Mouse (Mus musculus) liver, embryonic 11.5 days (tissue): ENCODE measurements at regions not wholly inside any gene's neighbourhood (a gene's known extent, or its start where the extent isn't known, plus 50 kb on each side); places are given as distances from the start of the nearest gene placed in this dataset.

Source experiments
- ATAC-seq: fragments of 200-750 bp; cut with Nextera tagmentation; replicated peaks from 2 replicates; pipeline ENCODE4 v1.8.0; 2017; ENCODE audit warnings: moderate number of reproducible peaks, mild to moderate bottlenecking, moderate TSS enrichment, moderate library complexity; ENCODE audit not compliant: low FRiP score
- DNase-seq: peaks from one replicate; pipeline ENCODE4 v3.0.0-alpha.2; 2017; ENCODE audit warnings: low spot score
- H3K27ac ChIP-seq: fragments of 300-500 bp; sonication (generic); 2 replicates; pipeline ENCODE4 v1.5.1; 2014; ENCODE audit warnings: mild to moderate bottlenecking, low read depth, low read length, control low read depth
- H3K27me3 ChIP-seq: fragments of 300-500 bp; sonication (generic); replicated peaks from 2 replicates; pipeline ENCODE4 v1.6.1; 2014; ENCODE audit warnings: low read length, mixed read lengths; ENCODE audit not compliant: control insufficient read depth, insufficient read depth
- H3K36me3 ChIP-seq: fragments of 300-500 bp; sonication (generic); 2 replicates; pipeline ENCODE4 v1.6.1; 2014; ENCODE audit warnings: mild to moderate bottlenecking, low read length, moderate library complexity, mixed read lengths; ENCODE audit not compliant: control insufficient read depth, insufficient read depth
- H3K4me1 ChIP-seq: fragments of 300-500 bp; sonication (generic); replicated peaks from 2 replicates; pipeline ENCODE4 v1.6.1; 2014; ENCODE audit warnings: low read length, mixed read lengths; ENCODE audit not compliant: control insufficient read depth, insufficient read depth
- H3K4me2 ChIP-seq: fragments of 300-500 bp; sonication (generic); 2 replicates; pipeline ENCODE4 v1.6.1; 2014; ENCODE audit warnings: mild to moderate bottlenecking, control low read depth, moderate library complexity
- H3K4me3 ChIP-seq: fragments of 300-500 bp; sonication (generic); 2 replicates; pipeline ENCODE4 v1.5.1; 2014; ENCODE audit warnings: low read depth, low read length, control low read depth
- H3K9ac ChIP-seq: fragments of 300-500 bp; sonication (generic); 2 replicates; pipeline ENCODE4 v1.6.1; 2014; ENCODE audit warnings: low read depth, low read length, control low read depth
- H3K9me3 ChIP-seq: fragments of 300-500 bp; sonication (generic); 2 replicates; pipeline ENCODE4 v1.6.1; 2016; ENCODE audit warnings: low read length, inconsistent platforms, mixed read lengths; ENCODE audit not compliant: control insufficient read depth
- WGBS: fragments of 180-500 bp; shearing (Covaris S2); extraction: QIAGEN DNeasy Blood & Tissue Kit; methylation state at CpG from one replicate; pipeline ENCODE4 v1.1.7; 2014; 5-methylcytosine and 5-hydroxymethylcytosine counted together

GRCm38 (mm10) chr16:78004016-78004415 is 297.3 kb upstream of the Cxadr start:
- 70% methylated on average over 5 of the region's 5 CpGs for WGBS
- no peak for ATAC-seq
- H3K36me3 ChIP-seq, result no peaks in the 10 kb centered on the region
- no peak overlapping the region for H3K4me2 ChIP-seq
- no peaks in the 10 kb centered on the region for H3K27me3 ChIP-seq
- H3K4me1 ChIP-seq, result no peaks in the 10 kb centered on the region
- H3K9ac ChIP-seq, result no peak overlapping the region
- no peak overlapping the region for H3K4me3 ChIP-seq
- no peak overlapping the region for H3K27ac ChIP-seq
- no peak for DNase-seq
- H3K9me3 ChIP-seq, result no peaks in the 10 kb centered on the region

- H3K9ac ChIP-seq, result no peak overlapping the region
- DNase-seq (no peak), ATAC-seq (no peak)
- H3K4me2 ChIP-seq, result no peak overlapping the region
- H3K27ac ChIP-seq, result no peak overlapping the region
- H3K36me3 ChIP-seq, result no peaks in the 10 kb centered on the region
- H3K4me1 ChIP-seq, result no peaks in the 10 kb centered on the region
- WGBS, result 86% methylated on average over 4 of the region's 4 CpGs
- no peaks in the 10 kb centered on the region for H3K9me3 ChIP-seq
- no peaks in the 10 kb centered on the region for H3K27me3 ChIP-seq
- no peak overlapping the region for H3K4me3 ChIP-seq
These were observed 308.3 kb upstream of the Cxadr start for GRCm38 (mm10) chr16:77992986-77993385.

GRCm38 (mm10) chr16:77989791-77990325 is 311.4 kb upstream of the Cxadr start:
- DNase-seq (no peak), ATAC-seq (no peak)
- Histone ChIP-seq H3K4me2 (no peak overlapping the region), H3K4me1 (no peaks in the 10 kb centered on the region), H3K27me3 (no peaks in the 10 kb centered on the region), H3K36me3 (no peaks in the 10 kb centered on the region), H3K9me3 (no peaks in the 10 kb centered on the region), H3K27ac (no peak overlapping the region), H3K4me3 (no peak overlapping the region), H3K9ac (no peak overlapping the region)
- 83% methylated on average over 4 of the region's 4 CpGs for WGBS

DNA sequence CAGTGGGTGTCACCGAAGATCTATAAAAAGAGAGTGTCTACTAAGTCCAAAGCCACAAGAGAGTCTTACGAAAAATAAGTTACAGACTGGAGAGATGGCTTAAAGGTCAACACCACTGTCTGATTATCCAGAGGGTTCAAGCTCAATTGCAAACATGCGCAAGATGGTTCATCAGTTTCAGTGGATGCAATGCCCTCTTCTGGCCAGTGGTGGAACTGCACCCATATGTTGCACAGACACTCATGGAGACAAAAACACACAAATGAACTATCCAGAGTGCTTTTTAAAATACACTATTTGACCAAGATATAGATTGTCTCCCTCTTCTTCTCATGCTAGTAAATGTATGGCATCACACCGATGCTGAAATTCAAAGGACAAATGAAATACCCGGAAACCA is 312.1 kb upstream of the Cxadr start:
- no peak overlapping the region for H3K4me2 ChIP-seq
- ATAC-seq, result no peak
- no peaks in the 10 kb centered on the region for H3K9me3 ChIP-seq
- no peaks in the 10 kb centered on the region for H3K4me1 ChIP-seq
- H3K27ac ChIP-seq, result no peak overlapping the region
- no peak overlapping the region for H3K9ac ChIP-seq
- WGBS, result 96% methylated on average over 5 of the region's 5 CpGs
- no peak for DNase-seq
- H3K36me3 ChIP-seq, result no peaks in the 10 kb centered on the region
- no peaks in the 10 kb centered on the region for H3K27me3 ChIP-seq
- H3K4me3 ChIP-seq, result no peak overlapping the region

DNA sequence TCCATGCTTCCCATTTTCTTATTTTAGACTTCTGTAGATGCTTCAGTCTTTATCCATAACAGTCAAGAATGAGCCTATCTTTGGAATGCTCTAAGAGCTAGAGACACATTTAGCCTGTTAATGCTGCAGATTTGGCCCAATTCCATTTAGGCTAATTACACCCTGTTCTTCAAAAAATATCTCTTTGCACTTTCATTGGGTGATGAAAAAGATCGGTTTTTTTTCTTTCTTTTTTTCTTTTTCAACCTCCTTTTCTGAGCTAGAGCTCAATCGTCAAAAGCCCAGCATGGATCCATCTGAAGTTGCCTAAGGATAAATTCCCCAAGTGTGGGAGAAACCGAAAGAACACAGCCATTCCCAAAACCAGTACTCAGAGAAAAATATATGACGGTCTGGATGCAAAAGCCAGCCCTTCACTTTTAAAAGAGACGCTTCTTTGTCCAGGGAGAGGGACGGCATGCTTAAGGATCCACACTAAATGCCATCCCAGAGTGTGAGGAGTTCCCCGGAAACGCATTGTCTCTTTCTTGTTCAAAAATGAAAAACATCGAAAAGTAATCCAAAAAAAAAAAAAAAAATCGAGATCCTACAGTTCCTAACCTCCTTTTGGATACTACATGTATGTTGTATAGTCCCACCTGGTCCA is 314.3 kb upstream of the Cxadr start:
- no peak overlapping the region for H3K27ac ChIP-seq
- no peaks in the 10 kb centered on the region for H3K27me3 ChIP-seq
- no peak overlapping the region for H3K4me2 ChIP-seq
- DNase-seq (no peak), ATAC-seq (no peak)
- no peak overlapping the region for H3K4me3 ChIP-seq
- no peaks in the 10 kb centered on the region for H3K4me1 ChIP-seq
- H3K9ac ChIP-seq, result no peak overlapping the region
- H3K36me3 ChIP-seq, result no peaks in the 10 kb centered on the region
- WGBS, result 78% methylated on average over 10 of the region's 10 CpGs
- H3K9me3 ChIP-seq, result no peaks in the 10 kb centered on the region

DNA sequence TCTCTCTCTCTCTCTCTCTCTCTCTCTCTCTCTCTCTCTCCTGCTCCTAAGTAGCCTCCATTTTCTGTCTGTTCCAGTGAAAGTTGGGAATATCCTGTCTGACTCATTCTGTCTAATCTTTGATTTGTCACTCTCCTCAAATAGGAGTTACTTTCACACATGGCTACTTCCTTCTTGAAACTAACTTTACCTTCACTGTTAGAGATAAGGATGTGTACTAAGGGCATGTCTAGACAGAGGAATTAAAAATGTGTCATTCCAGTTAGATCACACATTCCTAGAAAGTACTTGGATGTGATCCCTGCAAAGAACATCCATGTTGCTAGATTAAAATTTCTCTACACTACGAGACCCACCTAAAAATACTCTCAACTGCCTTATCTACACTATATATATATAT is 346.9 kb upstream of the Gm11146 start:
- Histone ChIP-seq H3K4me2 (no peak overlapping the region), H3K4me3 (no peak overlapping the region), H3K36me3 (no peaks in the 10 kb centered on the region), H3K4me1 (no peaks in the 10 kb centered on the region), H3K9ac (no peak overlapping the region), H3K27me3 (no peaks in the 10 kb centered on the region), H3K9me3 (no peaks in the 10 kb centered on the region), H3K27ac (no peak overlapping the region)
- WGBS, result 71% methylated on average over 1 of the region's 1 CpGs
- DNase-seq (no peak), ATAC-seq (no peak)

GRCm38 (mm10) chr16:77945442-77945841 is 343.5 kb upstream of the Gm11146 start:
- Histone ChIP-seq H3K27me3 (no peaks in the 10 kb centered on the region), H3K4me2 (no peak overlapping the region), H3K27ac (no peak overlapping the region), H3K9ac (no peak overlapping the region), H3K4me1 (no peaks in the 10 kb centered on the region), H3K9me3 (no peaks in the 10 kb centered on the region), H3K36me3 (no peaks in the 10 kb centered on the region), H3K4me3 (no peak overlapping the region)
- WGBS, result 43% methylated on average over 2 of the region's 2 CpGs
- ATAC-seq, result no peak
- no peak for DNase-seq

DNA sequence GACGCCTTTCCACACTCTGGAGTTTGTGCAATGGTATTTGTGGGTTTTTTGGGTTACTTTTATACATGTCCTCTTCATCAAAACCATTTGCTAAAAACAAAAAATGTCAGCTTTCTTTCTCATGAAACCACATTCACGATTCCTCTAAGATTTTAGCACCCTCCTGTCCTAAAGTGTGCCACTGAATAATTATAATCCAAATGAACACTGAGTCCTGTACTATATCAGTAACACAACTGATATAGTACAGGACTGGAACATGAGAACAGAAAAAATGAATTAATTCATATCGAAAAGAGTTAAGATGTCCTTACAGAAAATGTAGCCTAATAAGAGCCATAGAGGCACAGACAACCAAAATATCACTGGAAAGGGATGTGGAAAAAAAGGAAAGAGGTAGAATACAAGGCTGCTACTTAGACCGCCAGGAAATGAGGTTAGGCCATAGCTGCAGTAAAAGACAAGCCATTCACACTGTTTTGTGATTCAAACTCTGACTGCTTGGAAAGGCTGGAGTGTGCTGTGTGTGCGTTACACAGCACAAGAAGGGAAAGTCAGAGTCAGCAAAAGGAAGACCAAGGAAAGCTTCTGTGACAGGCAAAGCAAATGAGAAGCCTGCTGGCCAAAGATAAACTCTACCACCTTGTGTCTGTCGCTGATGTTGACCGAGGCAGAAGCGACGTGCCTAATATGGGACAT is 329.3 kb upstream of the Gm11146 start:
- Histone ChIP-seq H3K4me2 (no peak overlapping the region), H3K9ac (no peak overlapping the region), H3K36me3 (no peaks in the 10 kb centered on the region), H3K27me3 (no peaks in the 10 kb centered on the region), H3K4me3 (no peak overlapping the region), H3K27ac (no peak overlapping the region), H3K9me3 (no peaks in the 10 kb centered on the region), H3K4me1 (no peaks in the 10 kb centered on the region)
- DNase-seq, result no peak
- ATAC-seq, result no peak
- WGBS, result 71% methylated on average over 9 of the region's 9 CpGs
